Mouse (Mus musculus): ENCODE results near the gene Lancl1.

GRCm38 (mm10) chr1:67037198-67037597, 1.5 kb downstream of the Lancl1 start:
- TF ChIP-seq CTCF (IDR thresholded peaks at IDR 0.05) = no peak
- no peak for TF ChIP-seq POLR2A (IDR thresholded peaks at IDR 0.05; ENCODE audit: insufficient read depth, low read depth, low read length)

All from heart, adult 2 months (tissue).